Mouse (Mus musculus) embryo, embryonic 11 days (tissue): ENCODE results near the gene Ppp1r2.
"Not testable (repeated sequence)": the region's sequence is repeated elsewhere in the genome, so short reads cannot be mapped to it uniquely, and the experiment has no call there.

ENCODE experiments used
- DNase-seq: peaks from one replicate; pipeline ENCODE4 v3.0.0-alpha.2; 2015

The Ppp1r2 gene

DNA sequence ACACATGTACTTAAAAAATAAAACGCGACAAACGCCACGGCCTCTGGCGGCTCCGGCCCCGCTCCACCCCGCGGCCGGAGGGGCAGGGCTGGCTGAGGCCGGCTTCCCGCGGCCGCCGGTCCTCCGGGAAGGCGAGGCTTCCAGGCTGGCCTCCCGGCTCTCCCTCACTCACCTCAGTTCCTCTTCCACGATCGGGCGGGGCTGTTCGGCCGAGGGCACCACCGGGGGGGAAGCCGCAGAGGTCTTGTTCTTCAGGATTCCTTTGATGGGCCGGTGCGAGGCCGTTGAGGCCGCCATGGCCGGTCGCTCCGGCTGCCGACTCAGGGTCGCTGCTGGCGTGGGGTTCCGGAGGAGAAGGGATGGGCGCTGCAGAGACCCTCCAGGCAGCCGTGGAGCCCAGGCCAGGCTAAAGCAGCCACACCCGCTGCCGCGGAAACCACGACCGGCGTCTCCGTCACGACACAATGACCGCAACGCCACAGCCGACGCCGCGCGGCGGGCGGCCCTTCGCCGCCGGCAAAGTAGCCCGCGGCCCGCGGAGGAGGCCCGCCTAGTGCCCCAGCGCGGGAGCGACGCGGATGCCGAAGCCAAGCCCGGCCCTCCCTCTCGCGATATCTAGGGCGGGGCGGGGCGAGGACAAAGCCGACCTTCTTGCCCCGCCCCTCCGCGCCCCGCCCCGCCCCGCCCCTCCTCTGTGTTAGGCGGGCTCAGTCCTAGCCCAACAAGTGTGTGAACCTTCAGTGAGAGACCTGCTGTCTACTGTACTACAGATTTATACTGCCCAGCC, at the start of gene Ppp1r2:
TSS of gene Ppp1r2 (minus strand) at position 604 of the 787 bp plus-strand sequence.
- DNase-seq = peak; percentile 96

DNA sequence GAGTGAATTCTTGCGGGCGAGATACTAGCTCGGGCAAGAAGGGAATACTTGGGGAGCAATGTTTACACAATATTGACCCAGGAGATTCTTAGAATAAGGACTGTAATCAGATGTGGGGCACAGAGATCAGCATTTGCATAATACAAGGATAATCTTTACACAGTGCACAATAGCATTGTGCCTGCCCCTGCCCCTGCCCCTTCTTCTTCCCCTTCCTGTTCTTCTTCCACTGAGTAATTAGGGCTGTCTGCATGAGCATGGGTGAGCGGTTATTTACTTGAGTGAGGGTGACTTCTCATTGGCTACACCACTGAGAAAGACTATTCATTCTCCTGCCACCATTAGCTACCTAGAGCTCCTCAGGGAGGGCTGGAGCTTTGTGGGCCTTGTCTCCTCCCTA, 46.4 kb upstream of the Ppp1r2 start:
- DNase-seq = no peak

DNA sequence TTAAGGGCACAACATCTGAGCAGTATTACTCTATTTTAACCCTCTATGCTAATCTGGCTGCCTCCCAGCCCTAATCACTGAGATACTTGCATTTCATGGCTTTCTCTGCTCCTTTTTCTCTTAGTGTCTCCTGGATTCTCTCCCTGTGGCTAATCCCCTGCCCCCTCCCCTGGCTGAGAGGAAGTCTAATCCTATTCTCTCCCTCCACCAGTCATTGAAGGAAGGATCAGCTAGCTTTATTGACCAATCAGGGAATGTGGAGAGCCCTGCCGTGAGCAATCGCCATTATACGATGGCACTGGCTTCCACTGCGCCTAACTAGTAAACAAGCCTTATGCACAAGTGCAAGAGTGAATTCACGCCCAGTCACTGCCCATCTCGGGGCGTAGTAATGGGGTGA, 45.9 kb upstream of the Ppp1r2 start:
- no peak for DNase-seq

DNA sequence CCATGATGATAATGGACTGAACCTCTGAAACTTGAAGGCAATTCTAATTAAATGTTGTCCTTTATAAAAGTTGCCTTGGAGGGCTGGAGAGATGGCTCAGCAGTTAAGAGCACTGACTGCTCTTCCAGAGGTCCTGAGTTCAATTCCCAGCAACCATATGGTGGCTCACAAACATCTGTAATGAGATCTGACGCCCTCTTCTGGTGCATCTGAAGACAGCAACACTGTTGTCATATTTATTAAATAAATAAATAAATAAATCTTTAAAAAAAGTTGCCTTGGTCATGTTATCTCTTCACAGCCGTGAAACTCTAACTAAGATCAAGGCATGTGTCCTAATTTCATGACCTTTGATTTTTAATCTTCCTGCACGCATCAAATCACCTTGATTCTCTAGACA, 44.6 kb upstream of the Ppp1r2 start:
- not testable (repeated sequence) for DNase-seq

DNA sequence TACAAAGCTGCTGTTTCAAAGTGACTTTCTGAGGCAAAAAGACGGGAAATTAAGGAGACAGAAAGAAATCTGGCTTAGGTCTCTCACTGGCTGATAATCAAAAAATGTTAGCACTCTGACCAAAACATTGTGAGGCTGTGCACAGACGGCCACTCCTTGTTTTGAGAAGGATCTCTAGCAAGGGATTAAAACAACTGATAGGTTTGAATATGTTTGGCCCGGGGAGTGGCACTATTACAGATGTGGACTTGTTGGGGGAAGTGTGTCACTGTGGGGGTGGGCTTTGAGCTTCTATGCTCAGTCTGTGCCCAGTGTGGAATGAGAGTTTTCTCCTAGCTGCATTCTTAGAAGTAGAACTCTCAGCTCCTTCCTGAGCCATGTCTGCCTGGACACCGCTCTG, 44.2 kb upstream of the Ppp1r2 start:
- no peak for DNase-seq

DNA sequence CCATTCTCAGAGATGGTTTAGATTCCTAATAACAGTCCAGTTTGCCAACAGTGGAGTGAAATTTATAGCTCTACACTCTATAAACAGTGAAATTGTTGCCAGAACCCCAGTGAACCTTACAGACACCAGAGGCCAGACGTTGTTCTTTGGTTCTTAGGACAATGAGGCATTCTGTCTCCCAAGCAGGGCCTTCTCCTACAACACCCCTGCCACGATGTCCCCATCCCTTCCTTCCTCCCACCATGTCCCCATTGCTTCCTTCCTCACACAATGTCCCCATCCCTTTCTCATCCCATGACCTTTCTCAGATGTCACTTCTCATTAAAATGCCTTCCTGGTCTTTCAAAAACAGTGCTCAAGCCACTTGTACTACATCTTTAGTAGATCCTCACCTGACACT, 43.3 kb upstream of the Ppp1r2 start:
- DNase-seq = no peak

DNA sequence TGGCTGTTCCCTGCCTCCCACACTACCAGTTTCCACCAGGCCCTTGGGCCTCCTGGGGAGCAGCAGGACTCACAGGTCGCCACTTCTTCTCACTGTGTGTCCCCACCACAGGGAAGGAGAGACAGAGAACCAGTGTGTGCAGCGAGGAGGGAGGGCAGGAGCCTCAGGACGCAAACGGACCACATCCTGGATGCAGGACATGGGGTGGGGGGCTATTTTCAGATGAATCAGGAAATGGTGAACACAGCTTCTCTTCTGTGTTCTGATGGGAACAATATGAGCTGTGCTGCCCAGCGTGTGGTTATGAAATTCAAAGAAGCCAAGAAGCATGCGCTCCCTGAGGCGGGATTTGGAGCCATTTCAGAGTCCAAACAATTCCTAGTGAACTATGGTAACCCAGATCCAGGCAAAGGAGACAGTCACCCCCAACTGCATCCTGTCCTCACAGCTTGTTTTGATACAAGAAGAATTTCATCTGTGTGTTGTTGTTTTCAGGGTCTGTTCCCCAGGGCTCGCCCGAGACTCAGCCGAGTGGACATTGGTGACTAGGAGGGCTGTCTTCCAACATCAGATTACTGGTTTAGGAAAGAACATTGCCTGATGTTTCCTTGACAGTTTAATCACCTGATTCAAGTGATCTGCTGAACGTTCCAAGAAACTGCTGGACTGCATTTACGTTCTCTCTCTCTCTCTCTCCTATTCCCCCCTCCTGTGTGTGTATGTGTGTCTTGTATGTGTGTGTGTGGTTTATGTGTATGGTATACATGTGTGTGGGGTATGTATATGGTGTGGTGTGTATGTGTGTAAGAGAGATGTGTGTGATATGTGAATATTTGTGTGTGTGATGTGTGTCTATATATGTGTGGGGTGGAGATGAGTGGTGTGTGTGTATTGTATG, 41.4 kb upstream of the Ppp1r2 start:
- DNase-seq = not testable (repeated sequence)

DNA sequence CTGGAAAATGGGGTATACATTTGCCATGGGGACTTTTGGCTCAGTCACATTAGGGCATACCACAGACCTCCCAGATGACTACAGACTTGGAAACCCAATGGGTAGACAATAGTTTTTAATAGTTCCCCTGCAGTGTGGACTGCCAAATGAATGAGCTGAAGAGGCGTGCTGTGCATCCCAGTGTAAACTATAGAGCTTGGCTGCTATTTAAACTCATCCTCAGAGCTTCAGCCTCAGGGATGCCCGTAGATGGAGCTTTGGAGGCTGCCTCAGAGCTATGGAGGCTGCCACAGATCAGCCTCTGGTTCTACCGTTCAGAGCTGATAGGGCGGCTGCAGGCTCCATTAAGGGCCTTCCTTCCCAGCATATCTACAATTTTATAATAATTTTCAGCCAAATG, 40.2 kb upstream of the Ppp1r2 start:
- DNase-seq = no peak

DNA sequence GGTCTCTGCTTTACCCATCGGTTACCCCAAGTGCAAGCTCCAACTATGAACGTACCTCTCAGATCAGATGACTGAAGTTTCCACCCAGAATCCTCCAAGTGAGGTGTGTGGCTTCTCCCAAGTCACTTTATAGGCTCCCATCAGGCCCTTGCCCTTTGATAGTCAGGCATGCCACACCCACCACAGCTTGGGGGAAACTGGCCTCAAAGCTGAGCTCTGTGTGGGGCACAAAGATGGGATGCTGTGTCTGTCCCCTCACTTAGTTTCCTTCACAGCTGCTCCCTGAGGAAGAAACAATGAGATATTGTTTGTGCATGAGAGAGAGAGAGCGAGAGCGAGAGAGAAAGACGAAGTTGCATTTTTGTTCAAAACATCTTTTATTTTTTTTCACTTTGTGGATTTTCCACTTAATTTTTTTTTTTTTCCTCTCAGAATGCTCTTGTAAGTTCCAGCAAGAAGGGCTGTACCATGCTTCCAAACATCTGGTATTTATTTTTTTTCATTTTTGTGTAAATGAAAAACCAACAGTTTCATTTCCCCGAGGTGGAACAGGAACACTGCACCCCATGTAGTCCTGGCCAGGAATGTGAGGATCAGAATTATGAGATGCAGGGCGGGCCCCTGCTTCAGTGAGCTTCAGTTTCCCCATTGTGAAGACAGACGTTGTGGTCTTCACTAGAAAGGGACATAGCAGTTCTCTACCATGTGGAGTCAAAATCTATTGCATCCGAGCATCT, 39.6 kb upstream of the Ppp1r2 start, which contains the start of gene Apod:
TSS of gene Apod (minus strand) at position 312 of the 737 bp plus-strand sequence.
- DNase-seq = peak; percentile 36

DNA sequence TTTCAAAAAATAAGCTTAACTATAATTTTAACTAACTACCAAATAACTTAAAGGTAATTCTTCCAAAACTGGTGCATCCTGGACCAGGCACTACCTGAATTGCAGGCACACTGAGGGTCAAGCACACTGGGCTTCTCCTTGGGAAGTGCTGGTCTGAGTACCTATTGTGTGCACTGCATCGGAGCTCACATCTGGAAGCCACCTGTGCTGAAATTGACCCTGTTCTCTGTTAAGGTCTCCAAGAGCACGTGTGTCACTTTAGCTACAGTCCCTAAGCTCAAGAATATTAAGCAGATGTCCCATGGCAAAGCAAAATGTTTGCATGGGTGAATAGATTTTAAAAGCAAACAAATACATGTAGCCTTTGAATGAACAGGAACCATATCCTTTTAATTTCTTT, 38.5 kb upstream of the Ppp1r2 start:
- DNase-seq = peak; percentile 62

DNA sequence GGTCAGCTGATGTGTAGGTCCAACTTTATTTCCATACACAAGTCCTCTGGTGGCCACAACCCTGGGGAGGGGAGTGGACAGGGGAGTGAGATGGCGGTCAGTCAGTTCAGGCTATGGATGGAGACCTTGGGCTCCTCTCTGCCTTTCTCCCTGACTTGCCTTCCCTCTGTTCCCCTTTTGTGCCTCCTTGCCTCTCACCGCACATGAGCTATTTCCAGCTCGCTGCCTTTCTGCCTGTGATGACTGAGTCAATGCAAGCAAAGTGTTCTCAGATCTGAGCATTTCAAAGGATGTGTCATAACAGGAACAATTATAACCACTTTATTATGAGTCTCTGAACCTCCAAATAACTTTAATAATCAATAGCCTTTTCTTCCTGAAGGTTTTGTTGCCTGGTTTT, 37.2 kb upstream of the Ppp1r2 start:
- DNase-seq = no peak

DNA sequence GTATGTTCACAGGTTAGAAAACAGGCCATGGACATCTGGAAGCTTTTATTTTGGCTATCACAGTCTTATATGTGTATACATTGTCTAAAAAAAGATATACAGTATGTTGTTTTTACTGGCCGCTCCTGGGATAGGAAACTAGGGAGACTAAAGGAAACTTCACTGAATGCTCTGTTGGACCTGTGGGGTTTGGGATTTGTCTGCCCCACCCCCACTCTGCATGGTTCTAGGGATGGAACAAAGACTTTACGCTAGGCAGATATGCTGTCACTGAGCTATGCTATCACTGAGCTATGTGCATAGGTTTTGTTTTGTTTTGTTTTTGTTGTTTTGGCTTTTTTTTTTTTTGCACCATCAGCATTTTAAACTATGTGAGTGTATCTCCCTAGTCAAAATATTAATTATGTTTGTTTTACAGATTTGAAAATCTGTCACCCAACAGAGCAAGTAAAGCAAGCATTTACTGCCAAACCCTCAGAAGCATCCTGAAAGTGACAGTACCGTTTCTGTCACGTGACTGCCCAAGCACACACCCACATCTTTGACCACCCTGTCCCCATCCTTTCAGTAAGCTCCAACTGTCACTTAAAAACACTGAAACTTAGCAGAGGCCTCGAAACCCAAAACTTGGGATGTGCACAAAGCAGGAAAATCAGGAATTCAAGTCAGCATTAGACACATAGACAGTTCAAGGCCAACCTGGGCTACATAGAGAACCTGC, 30.3 kb upstream of the Ppp1r2 start:
- DNase-seq = no peak

DNA sequence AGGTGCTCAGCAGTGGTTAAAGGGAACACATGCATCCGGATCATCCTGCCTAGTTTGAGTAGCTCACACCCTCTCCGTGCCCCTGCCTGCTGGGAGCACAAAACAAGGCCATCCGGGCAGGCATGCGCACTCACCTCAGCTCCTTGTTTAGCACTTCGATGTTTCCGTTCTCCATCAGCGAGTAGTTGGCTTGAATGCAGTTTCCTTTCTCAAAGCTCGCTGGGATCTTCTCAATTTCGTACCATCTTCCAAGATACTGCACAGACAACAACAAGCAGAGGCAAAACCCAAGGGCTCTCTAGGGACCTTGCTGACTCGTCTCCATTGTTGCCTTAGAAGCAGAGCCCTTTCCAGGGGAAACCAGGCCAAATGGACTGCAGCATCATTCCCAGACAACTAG, 28.2 kb upstream of the Ppp1r2 start:
- no peak for DNase-seq

DNA sequence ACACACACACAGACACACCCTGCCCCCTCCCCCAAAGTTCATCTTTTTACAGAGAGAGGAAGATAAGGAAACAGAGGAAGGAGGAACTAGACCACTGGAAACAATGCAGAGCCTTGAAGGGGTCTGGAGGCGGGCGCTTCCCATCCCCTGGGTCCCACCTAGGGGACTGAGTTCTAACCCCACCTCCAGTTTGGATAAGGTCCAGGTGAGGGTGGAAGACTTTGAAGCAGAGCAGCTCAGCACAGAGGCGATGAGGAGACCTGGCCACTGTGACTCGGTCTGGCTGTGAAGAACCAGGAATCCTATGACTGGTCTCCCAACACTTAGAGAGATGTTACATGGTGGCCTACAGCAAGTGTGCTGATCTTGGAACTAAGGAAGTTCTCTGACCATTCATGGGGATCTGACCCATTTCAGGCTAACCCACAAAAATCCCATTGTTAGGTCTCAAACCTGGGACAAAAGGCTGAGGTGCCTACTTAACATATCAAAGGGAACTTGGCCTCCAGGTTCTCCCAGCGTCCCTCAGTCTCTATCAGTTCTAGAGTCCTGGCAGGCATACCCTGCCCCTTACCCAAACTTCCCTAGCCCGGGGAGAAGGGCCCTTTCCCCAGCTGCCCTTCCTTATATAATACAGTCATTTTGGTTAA, 25.9 kb upstream of the Ppp1r2 start:
- no peak for DNase-seq

DNA sequence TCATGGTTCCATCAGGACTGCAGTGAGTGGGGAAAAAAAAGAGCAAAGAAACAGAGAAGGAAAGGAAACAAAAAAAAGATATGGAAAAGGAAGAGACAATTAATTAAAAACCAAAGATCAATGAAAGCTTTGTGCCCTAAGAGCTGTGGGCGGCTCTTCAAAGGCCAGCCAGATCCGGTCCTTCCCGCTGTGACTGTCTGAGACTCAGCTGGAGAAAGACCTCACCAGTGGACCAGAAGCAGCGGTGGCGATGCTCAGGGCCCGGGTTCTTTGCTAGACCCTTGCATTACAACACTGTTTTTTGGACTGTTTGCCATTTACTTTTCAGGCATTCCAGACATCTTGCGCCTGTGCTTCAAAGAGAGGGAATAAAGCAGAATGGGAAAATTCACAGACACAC, 25.4 kb upstream of the Ppp1r2 start:
- peak; percentile 59 for DNase-seq

DNA sequence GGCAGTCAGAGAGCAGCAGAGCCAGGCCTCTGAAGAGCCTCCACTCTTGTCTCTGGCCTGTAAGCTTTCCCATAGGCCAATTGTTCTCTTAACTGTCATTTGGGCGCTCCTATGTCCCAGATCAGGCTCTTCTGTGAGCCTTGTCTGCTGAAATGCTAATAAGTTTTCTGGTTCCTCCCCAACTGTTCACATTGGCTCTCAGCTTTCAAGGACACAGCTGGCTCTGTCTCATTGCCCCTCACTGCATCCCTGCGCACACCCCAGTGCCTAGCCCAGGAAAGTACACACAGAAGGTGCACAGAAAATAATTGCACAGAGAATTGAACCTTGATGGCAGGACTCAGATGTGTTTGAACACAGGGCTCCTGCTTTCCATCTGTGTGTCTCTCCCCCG, 24.9 kb upstream of the Ppp1r2 start:
- peak; percentile 50 for DNase-seq

DNA sequence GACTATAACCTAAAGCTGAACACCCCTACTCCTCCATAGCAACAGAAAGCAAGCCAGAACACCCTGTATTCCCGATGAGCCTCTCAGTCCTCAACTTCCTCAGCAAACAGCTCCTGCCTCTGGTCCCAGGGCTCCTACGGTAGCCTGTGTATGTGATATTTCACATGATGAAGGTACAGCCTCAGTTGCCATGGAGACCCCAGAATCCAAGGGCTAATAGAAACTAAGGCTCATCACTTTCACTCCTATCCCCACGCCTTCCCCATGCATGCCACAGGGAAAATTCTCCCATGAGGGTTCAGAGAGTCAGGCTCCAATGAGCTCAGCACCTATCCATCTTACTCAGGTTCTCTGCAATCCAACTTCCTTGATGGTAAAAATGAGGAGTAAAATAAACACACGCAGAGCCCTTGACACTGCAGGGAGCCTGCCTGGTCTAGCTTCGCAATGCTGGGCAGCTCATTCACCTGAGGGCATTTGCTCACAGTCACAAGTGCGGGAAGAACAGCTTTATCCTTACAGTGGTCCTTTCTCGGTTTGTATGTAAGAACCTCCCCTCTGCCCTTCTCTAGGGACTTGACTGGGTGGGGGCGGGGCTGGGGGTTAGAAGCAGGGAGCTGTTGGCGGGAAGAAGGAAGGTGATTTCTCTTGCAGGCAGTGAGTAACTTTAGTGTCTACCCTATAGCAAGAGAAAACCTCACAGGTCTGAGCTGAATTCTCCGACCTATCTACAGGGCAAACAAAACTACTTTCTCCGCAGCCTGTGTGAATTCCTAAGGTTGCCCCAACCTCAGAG, 24.3 kb upstream of the Ppp1r2 start:
- DNase-seq = peak; percentile 28

DNA sequence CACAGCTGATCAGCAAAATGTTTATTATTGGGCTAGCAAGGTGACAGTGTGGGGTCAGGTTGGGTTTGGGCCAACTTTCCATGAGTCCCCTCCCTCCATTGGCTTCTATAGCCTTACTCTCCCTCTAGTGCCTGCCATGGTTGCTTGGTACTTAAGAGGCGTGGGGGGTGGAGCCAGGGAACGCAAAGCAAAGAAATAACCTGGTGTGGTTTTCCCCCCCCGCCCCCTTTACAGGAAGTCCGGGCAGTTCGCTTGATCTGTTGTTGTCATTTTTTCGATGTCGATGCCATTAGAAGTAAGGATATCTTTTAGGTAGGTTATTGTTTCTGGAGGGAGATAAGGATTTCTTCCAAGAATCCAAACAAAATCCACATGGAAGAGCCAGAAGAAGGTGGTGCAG, 22.0 kb upstream of the Ppp1r2 start:
- DNase-seq = no peak

DNA sequence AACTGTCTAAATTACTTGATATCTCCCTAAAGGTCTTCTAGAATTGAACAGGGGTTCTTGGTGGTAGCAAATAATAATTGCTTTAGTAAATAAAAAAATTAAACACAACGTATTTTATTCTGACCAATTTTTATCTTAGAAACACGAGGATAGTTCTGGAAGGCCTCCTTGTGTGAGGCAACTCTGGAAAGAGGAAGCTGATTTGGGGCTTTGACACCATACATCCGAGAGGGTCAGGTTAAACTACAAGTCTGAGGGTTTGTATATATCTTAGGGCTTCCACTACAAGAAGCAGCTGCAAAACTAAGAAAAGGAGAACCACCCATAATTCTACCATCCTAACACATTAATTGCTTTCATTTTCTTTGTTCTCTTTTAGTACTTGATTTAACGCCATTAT, 18.7 kb upstream of the Ppp1r2 start:
- DNase-seq = no peak

DNA sequence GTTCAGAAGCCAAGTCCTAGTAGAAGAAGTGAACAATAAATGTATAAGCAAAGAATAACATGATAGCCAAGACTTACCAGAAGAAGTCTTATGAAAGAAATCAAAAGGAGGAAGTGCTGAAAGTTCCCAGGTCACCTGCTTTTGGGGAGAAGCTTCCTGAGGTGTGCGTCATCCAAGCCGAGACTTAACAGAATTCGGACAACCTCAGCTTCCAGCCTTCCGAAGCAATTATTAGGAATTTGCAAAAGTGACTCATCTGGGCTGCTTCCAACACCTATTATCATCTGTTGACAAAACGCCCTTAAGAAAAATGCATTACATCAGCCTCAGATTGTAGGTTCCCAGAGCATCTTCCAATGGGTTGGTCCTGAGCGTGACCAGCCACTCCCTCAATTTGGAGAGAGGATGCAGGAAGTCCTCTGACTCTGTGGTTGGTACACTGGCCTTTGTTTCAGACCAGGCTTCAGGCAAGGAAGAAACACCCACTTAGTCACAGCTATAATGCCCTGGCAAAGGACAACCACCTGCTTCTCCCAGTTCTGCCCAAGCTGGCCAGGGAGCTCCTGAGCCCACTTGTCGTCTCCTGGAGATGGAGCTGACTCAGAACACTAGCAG, 15.8 kb upstream of the Ppp1r2 start:
- no peak for DNase-seq

DNA sequence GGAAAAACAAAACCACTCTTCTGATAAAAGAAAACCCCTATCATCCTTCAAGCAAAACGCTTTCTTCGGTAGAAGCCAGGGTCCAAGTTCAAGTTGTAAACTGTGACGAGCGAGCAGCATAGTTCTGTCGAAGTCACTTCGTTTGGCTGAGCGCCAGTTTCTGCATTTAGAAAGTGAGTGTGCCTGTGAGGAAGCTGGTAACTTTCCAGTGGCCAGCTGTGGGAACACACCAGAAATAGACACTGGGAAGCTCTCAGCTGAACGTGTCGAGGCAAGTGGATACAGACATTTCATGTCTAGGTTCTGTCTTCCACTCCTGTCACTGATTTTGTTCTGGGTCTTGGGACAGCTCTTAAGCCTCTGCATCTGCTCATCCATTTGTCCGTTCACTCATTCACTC, 15.2 kb upstream of the Ppp1r2 start:
- DNase-seq = no peak
